Mouse (Mus musculus) spleen, embryonic (tissue): Measurements from ENCODE around the gene Tinf2.

Experiments
- CTCF ChIA-PET: fragments of 350-600 bp; sonication (Branson Sonifier 250); formaldehyde crosslinking; loops from one replicate; lab custom pipeline; 2022; lab: Charles Lee

Gene Tinf2

GRCm38 (mm10) chr14:55681160-55682117, at the start of gene Tinf2:
Gene Tinf2, minus strand, starts transcription at chr14:55681820.
- CTCF ChIA-PET: no interaction called here

- CTCF ChIA-PET: interaction anchor here (1.1 kb wide), 1 partner anchor 10 kb away, joined by 3 read pairs; no protein-coding TSS in a partner anchor
Observed at GRCm38 (mm10) chr14:55730531-55731032, 49.0 kb upstream of the Tinf2 start.

- CTCF ChIA-PET: interaction anchor here (1.1 kb wide), 1 partner anchor 9 kb away, joined by 3 read pairs; no protein-coding TSS in a partner anchor
Observed at GRCm38 (mm10) chr14:55730116-55730515, 48.5 kb upstream of the Tinf2 start.

GRCm38 (mm10) chr14:55727889-55728685, 46.5 kb upstream of the Tinf2 start:
- CTCF ChIA-PET: no interaction called here

GRCm38 (mm10) chr14:55726261-55726660, 44.6 kb upstream of the Tinf2 start:
- CTCF ChIA-PET: no interaction called here

GRCm38 (mm10) chr14:55724411-55724871, 42.8 kb upstream of the Tinf2 start:
- CTCF ChIA-PET: interaction anchor here (1.0 kb wide), 1 partner anchor 19 kb away, joined by 4 read pairs; no protein-coding TSS in a partner anchor

GRCm38 (mm10) chr14:55723433-55723832, 41.8 kb upstream of the Tinf2 start:
- CTCF ChIA-PET: interaction anchor here (0.8 to 1.0 kb wide), 2 partner anchors 20 to 50 kb away, joined by 3 to 4 read pairs; no protein-coding TSS in a partner anchor

GRCm38 (mm10) chr14:55722438-55722945, 40.9 kb upstream of the Tinf2 start:
- CTCF ChIA-PET: interaction anchor here (0.6 kb wide), 1 partner anchor 53 kb away, joined by 3 read pairs; no protein-coding TSS in a partner anchor

- CTCF ChIA-PET: no interaction called here
Observed at GRCm38 (mm10) chr14:55721700-55722437, 40.2 kb upstream of the Tinf2 start, which contains the start of gene Rabggta. Gene Rabggta, minus strand, starts transcription at chr14:55722263.

GRCm38 (mm10) chr14:55721076-55721475, 39.5 kb upstream of the Tinf2 start:
- CTCF ChIA-PET: interaction anchor here (0.6 kb wide), 1 partner anchor 9 kb away, joined by 3 read pairs; no protein-coding TSS in a partner anchor

- CTCF ChIA-PET: interaction anchor here (0.6 kb wide), 1 partner anchor 10 kb away, joined by 3 read pairs; no protein-coding TSS in a partner anchor
Observed at GRCm38 (mm10) chr14:55720666-55721065, 39.0 kb upstream of the Tinf2 start.

GRCm38 (mm10) chr14:55719737-55720136, 38.1 kb upstream of the Tinf2 start:
- CTCF ChIA-PET: no interaction called here

- CTCF ChIA-PET: interaction anchor here (0.6 kb wide), 1 partner anchor 1682 kb away, joined by 15 read pairs; no protein-coding TSS in a partner anchor
Observed at GRCm38 (mm10) chr14:55716884-55717283, 35.3 kb upstream of the Tinf2 start.

- CTCF ChIA-PET: interaction anchor here (0.6 kb wide), 1 partner anchor 1683 kb away, joined by 15 read pairs; no protein-coding TSS in a partner anchor
Observed at GRCm38 (mm10) chr14:55716271-55716670, 34.7 kb upstream of the Tinf2 start.

- CTCF ChIA-PET: interaction anchor here (0.7 kb wide), 1 partner anchor 250 kb away, joined by 21 read pairs; no protein-coding TSS in a partner anchor
Observed at GRCm38 (mm10) chr14:55714893-55715292, 33.3 kb upstream of the Tinf2 start.

GRCm38 (mm10) chr14:55713729-55714122, 32.1 kb upstream of the Tinf2 start, which contains the start of gene Tgm1:
Gene Tgm1, minus strand, starts transcription at chr14:55713926.
- CTCF ChIA-PET: no interaction called here

GRCm38 (mm10) chr14:55713007-55713728, 31.5 kb upstream of the Tinf2 start:
- CTCF ChIA-PET: no interaction called here

GRCm38 (mm10) chr14:55711786-55712185, 30.2 kb upstream of the Tinf2 start:
- CTCF ChIA-PET: interaction anchor here (0.6 kb wide), 1 partner anchor 63 kb away, joined by 3 read pairs; no protein-coding TSS in a partner anchor

- CTCF ChIA-PET: no interaction called here
Observed at GRCm38 (mm10) chr14:55709509-55709908, 27.9 kb upstream of the Tinf2 start.
